Mouse (Mus musculus) left cerebral cortex, postnatal 4 days (tissue): ENCODE results near the gene Hnrnpa0. TPM values are rescaled to one million over a fixed set of nuclear protein-coding genes. Genes with fewer than 3 reads are reported as not detected.
A peak's percentile ranks its signal among the peaks of the same experiment; 100 is the strongest.

Experiments
- DNase-seq: peaks from one replicate; pipeline ENCODE4 v3.0.0-alpha.2; 2022
- intact Hi-C: fragments of 180-260 bp; cut with DNase I; formaldehyde crosslinking; loops from one replicate; pipeline ENCODE4 v1.15.1; 2025
- total RNA-seq, 2 experiments: library from RNA; stranded (reverse); gene quantifications; 2 replicates each; pipeline ENCODE4 v1.2.3; 2021

Gene Hnrnpa0
- total RNA-seq, 2 experiments from 2014 or later: 224 to 244 TPM

GRCm38 (mm10) chr13:58078361-58078760, 50.0 kb downstream of the Hnrnpa0 start:
- intact Hi-C loops: no loop called here
- peak; percentile 24 for DNase-seq

Other genes starting within 250 kb of the Hnrnpa0 start
- gene Spock1, start 220.2 kb downstream of the Hnrnpa0 start, total RNA-seq: 100 to 1,000 TPM; 197 to 198 TPM
- 10 to 100 TPM; 19.4 to 19.8 TPM for gene Klhl3, start 15.0 kb downstream of the Hnrnpa0 start, total RNA-seq
- 10 to 100 TPM; 23.1 to 25.5 TPM for gene Idnk, start 29.1 kb upstream of the Hnrnpa0 start, total RNA-seq
- gene Ubqln1, start 87.1 kb upstream of the Hnrnpa0 start, total RNA-seq: 100 to 1,000 TPM; 129 to 133 TPM
- gene Gkap1, start 147.1 kb upstream of the Hnrnpa0 start, total RNA-seq: 10 to 100 TPM; 26.7 to 28.2 TPM
- gene Kif27, start 230.6 kb upstream of the Hnrnpa0 start, total RNA-seq: 1 to 10 TPM; 3.3 to 3.8 TPM